Mouse (Mus musculus) lung, postnatal 10 days (tissue): ENCODE results near the gene Cxcl1.
A peak's percentile ranks its signal among the peaks of the same experiment; 100 is the strongest.

Source experiments
- DNase-seq: peaks from one replicate; pipeline ENCODE4 v3.0.0; 2021

Cxcl1 gene

DNA sequence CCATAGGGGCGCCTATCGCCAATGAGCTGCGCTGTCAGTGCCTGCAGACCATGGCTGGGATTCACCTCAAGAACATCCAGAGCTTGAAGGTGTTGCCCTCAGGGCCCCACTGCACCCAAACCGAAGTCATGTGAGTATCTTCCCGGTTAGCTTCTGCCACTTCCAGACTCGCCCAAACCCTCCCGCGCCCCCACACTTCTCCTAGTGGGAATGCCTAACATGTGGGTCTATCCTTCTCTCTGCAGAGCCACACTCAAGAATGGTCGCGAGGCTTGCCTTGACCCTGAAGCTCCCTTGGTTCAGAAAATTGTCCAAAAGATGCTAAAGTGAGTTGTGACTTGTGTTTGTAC is 398 bp downstream of the Cxcl1 start:
- DNase-seq, result no peak

DNA sequence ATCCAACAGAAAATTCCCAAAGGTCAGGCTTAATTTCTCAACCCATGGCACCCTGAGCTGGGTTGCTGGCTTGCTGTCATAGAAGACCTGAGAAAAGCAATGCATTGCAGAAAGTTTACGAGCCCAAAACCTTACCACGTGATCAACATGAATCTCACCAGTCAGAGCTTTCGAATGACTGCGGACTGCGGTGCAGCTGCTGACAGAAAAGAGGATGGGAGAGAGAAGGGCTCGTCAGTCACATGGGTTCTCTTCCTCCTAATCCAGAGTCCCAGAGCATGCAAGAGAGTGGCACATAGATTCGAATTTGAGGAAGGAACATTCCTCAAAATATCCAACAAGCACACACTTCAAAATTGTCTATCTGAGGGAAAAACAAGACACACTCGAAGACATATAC is 3.2 kb downstream of the Cxcl1 start:
- no peak for DNase-seq

DNA sequence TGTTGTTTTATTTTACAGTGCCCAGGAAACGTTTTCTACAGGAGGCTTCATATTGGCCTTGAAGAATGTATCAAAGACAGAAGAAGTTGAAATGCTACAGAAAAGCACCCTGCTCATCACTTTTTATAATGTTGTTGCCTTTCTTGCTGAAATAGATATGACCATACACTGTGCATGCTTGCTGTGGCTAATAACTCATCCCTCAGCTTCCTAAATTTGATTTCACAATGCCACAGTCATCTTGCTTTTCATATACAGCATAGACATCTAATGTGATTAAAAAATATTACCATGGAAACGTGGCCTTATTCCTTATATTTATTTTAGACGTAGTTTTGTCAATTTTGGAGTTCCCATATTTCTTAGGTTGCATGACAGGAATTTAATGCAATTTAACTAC is 6.4 kb downstream of the Cxcl1 start:
- DNase-seq, result no peak

DNA sequence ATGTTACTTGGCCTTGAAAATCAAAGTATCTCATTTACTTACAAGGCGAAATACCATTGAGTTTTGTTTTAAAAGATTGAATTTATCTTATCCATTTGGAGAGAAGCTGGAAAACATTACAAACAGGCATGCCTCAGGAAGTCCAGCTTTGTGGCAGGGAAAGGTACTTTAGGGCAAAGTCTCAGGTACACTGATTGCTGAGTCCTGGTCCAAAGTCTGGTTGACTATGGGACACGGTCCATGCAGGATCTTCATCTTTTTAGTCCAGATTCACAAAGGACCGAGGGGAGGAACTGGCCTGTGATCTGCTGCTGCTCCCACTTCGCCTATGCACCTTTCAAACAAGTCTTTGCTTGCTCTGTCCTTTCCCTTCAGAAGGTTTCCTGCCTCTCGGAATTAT is 8.3 kb downstream of the Cxcl1 start:
- DNase-seq, result no peak

DNA sequence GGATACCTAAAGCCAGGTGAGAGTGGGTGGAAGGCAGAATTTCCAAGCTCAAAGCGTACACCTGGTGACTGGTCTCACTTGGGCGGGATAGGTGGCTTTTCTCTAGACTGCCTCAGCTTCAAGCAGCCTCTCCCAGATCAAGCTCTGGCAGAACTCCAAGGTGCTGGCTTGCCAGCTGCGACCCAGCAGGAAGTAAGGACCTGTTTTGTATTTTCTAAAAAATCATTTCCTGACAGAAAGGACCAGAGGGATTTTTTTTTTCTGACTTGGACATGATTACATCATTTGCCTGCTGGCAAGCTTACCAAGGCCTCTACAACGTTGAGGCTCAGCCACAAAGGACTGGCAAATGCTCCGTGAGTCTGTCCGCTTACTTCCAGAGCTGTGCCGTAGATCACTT is 9.1 kb downstream of the Cxcl1 start:
- peak; percentile 76 for DNase-seq

DNA sequence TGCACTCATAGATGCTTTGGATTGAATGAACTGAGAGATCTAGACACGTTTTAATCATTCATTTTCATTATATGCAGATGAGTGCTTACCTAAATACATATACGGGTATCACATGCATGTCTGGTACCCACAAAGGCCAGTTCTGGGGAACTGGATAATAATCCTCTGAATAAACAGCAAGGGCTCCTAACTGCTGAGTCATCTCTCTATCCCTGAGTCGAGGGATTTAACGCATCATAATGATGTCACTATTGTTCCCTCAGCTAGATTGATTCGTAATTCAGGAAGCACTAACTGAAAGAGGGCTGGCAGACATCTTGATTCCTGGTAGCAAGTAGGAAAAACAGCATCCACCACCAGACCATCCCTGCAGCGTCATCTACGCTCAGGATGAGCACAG is 9.6 kb downstream of the Cxcl1 start:
- no peak for DNase-seq

DNA sequence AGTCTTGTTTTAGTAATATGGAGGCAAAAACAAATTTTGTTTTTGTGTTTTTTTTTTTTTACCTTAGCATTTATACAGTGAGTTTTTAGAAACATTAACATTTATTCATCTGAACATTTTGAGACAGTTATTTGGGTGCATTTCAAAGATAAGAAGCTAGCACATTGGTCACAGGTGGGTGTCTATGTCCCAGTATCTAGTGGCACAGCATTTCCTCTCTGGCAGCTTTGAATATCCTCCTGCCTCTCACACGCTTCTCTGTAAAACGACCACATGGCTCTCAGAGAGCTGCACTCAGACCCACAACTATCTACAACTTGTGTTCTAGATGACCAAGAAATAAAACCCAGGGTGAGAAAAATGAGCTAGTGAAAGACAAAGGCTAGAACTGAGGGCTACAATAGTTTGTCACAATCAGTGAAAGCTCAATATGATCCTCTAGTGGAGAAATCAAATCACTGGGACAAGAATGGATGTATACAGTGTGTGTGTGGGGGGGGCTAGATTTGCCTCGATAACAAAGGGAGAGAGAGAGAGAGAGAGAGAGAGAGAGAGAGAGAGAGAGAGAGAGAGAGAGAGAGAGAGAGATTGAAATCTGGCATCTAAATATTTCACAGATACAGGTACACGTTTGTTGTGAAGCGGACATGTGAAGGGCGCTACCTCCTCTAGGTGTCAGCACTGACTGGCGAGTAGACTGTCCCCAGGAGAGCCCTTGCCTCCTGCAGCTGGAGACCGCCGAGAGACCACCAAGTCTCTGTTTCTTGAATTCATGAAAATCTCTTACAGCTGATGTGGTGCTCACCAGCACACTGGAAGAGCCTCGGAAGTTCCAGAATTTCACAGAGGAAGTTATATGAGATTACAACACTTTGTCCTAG is 11.6 kb downstream of the Cxcl1 start:
- no peak for DNase-seq

DNA sequence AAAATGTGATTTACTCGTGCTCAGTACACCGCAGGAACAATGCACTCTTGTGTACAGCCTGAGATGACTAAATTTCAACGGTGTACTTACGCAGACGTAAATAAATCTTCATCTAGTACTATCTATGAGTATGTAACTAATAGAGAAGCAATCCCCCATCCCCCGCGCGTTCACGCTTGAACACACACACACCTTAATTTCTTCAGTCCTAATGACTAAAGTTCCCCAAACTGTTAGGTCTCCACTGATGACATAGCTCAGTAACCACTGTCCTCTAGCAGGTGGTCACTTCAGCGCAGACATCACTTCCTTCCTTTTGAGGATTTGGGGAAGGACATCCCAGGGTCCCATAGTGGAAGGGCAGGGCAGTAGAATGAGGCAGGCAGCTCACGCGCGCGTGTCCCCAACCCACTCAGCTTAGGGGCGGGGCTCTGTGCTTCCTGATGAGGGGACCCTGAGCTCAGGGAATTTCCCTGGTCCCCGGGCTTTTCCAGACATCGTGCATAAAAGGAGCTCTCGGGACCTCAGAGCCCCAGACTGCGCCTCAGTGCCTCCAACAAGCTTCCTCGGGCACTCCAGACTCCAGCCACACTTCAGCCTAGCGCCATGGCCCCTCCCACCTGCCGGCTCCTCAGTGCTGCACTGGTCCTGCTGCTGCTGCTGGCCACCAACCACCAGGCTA is 12.4 kb downstream of the Cxcl1 start, which contains the start of gene Cxcl2:
Cxcl2 (plus strand) TSS at position 533 of the 682 bp plus-strand sequence.
- DNase-seq, result peak; percentile 10

DNA sequence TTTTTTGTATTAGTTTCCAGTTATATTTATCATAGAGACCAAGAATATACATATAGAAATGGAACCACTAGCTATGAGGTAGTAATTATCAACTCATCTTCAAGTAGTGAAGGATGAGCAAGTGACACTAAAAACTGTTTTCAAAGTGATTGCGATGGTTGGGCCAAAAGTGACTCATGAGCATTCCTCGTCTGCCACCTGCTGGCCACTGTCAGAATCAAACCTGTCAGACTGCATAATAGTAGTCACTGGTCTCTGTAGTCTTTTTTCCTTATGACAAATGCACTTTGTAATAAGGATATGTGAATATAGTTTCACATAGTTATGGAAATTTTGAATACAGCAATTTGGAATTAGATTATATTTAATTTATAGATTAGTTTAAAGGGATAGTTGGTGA is 17.9 kb downstream of the Cxcl1 start:
- peak; percentile 67 for DNase-seq

DNA sequence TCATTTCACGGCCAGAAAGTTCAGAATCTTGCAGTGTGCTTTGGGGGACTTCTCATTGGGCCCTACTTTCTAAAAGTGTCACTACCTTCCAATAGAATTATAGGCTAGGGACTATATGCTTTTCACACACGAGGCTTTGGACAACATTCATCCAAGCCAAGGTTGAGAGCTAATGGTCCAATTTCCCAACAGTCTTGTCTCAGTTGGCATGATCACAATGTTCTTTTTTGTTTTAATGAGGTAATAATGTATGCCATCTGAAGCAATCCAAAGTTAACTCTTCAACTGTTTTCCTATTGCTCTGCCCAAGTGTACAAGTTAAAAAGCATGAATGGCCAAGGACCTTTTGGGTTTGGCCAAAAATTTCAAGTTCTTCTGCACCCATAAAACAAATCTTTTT is 28.5 kb downstream of the Cxcl1 start:
- no peak for DNase-seq

DNA sequence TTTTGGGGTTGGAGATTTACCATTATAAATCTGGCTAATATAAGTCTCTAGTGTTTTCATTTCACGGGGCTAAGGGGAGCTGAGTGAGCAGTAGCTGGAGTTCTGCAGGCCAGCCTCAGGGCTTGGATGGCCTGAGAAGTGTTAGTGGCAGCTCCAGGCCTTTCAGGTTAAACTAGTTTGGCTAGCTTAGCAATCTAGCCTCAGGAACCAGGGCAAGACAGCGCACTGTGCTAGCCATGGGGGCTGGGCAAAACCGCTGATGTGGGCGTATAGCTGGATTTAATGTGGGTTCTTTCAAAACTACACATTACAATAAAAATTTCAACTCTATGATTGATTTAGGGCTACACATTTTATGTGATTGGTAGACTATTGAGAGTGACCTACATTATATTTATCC is 31.9 kb downstream of the Cxcl1 start:
- DNase-seq, result no peak

DNA sequence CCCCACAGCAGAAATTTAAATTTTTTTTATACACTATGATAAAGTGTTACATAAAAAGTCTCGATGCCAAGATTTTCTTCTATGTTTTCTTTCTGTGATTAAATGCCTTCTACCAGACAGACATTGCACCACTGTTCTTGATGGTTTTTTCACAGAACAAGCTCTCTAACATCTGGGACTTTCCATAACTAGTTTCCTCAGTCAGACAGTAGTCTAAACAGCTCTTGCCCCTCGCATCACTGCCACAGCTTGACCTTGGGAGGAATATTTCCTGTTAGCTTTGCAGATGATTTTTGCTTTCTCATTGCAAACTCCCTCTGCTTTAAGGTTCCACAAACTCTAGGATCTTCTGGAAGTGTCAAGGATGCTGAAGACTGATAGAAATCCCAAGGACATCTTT is 39.5 kb downstream of the Cxcl1 start:
- peak; percentile 4 for DNase-seq

DNA sequence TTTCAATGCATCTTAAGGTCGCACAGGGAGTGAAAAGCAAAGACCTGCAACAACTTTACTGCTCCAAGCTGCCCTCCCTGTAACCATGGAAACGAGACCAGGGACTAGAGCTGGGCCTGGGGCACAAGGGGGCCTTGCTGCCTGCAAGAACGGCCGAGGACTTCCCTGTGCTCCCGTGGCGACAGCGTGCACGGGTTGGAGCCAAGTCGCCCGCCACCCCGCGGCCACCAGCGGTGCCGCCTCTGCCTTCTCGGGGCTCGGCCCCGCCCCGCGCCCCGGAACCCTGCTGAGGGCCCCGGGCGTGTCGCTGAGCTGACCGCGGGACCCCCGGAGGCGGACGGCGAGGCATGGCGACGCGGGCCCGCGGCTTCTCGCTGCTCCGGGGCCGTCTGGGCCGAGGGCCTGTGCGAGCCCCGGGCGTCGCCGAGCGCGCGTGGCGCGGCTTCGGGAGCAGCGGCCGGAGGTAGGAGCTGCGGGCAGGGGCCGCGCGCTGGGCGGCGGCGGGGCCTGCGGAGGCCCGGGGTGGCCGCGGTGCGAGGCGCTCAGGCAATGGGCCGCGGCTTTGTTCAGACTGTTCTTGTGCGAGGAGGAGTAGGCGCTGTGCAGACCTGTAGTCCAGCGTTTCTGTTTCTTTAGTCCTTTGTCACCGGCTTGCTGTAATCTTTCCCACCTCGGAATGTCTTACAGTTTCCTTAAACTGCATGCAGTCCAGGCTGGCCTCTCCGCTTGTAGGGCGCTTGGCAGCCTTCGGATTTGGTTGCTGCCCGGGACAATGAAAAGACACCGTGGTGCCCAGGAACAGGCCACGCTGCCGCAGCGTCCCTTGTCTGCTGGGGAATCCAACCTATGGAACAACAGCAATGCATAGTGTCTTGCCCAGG is 40.2 kb downstream of the Cxcl1 start, which contains the start of gene Mthfd2l:
Mthfd2l (plus strand) TSS at position 147 of the 881 bp plus-strand sequence.
- DNase-seq, result peak; percentile 92

DNA sequence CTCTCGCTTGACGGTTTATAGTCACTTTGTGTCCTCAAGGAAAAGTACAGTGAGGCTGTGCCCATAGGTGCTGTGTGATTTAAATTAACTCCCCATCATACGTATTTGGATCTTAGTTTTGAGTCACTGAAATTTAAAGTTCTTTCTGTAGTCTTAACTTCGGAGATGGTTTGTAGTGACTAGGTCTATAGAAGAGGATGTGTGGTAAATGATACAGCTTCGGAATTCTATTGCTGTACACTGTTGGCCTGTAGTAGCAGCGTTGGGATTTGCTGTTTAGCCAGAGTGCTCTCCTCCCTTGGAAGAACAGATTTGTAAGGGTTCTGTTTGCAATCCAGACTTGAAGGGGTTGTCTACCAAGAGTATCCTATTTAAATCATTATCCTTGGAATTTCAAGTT is 40.9 kb downstream of the Cxcl1 start:
- no peak for DNase-seq

DNA sequence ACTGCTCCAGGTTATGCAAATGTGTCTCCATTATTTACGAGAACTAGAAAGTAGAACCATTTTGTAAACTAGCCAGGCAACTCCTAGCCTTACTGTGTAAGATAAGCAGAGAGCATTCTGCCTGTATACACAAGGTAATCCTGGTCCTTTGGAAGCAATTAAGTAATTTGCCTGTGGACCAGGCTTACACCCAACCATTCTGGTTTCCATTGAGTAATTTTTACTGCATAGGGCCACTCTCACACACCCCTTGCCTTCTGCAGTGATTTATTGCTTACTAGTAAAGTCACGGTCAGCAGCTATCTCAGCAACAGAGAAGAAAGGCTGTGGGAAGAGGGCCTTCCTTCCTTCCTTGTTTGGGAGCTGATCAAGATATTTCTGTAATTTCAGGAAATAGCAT is 45.7 kb downstream of the Cxcl1 start:
- DNase-seq, result no peak
